Mouse (Mus musculus): ENCODE measurements at regions not wholly inside any gene's neighbourhood (a gene's known extent, or its start where the extent isn't known, plus 50 kb on each side); places are given as distances from the start of the nearest gene placed in this dataset.
A peak's percentile ranks its signal among the peaks of the same experiment; 100 is the strongest.

GRCm38 (mm10) chr6:11404101-11404500 lies 503.2 kb downstream of the Ndufa4 start:
- DNase-seq (ENCODE audit: low spot score in 2 of 2), result no peak

GRCm38 (mm10) chr6:11359088-11359487 lies 548.2 kb downstream of the Ndufa4 start:
- DNase-seq (ENCODE audit: low spot score in 2 of 2), result no peak

- no peak for DNase-seq (ENCODE audit: low spot score in 2 of 2)
Observed at GRCm38 (mm10) chr6:11353599-11353998, 553.7 kb downstream of the Ndufa4 start.

- DNase-seq (ENCODE audit: low spot score in 2 of 2), result no peak
Observed at GRCm38 (mm10) chr6:11334137-11334536, 573.2 kb downstream of the Ndufa4 start.

GRCm38 (mm10) chr6:11313744-11314143 lies 593.6 kb downstream of the Ndufa4 start:
- DNase-seq (ENCODE audit: low spot score in 2 of 2), result no peak

- DNase-seq (ENCODE audit: low spot score in 2 of 2), result no peak
Observed at GRCm38 (mm10) chr6:11305979-11306534, 601.2 kb downstream of the Ndufa4 start.

- DNase-seq (ENCODE audit: low spot score in 2 of 2), result peak; percentile 46 to 51
Observed at GRCm38 (mm10) chr6:11283990-11284389, 623.3 kb downstream of the Ndufa4 start.

GRCm38 (mm10) chr6:11275214-11275613 lies 632.1 kb downstream of the Ndufa4 start:
- DNase-seq (ENCODE audit: low spot score in 2 of 2), result no peak
